Mouse (Mus musculus) G1E-ER4 (cell line): ENCODE measurements around the gene Brd3. TPM values are rescaled to one million over a fixed set of nuclear protein-coding genes. Genes with fewer than 3 reads are reported as not detected.

Source experiments
- GATA1 ChIP-seq: IDR thresholded peaks from one replicate; pipeline ENCODE4 v1.8.0; 2012; ENCODE audit warnings: low read length, inconsistent platforms
- polyA plus RNA-seq: library from polyadenylated mRNA; stranded (reverse); fragments of >175 nt; gene quantifications from 2 replicates; pipeline ENCODE4 v1.2.3, GENCODE M21; 2012

Brd3 gene
- polyA plus RNA-seq, 1 experiment = 101 TPM

DNA sequence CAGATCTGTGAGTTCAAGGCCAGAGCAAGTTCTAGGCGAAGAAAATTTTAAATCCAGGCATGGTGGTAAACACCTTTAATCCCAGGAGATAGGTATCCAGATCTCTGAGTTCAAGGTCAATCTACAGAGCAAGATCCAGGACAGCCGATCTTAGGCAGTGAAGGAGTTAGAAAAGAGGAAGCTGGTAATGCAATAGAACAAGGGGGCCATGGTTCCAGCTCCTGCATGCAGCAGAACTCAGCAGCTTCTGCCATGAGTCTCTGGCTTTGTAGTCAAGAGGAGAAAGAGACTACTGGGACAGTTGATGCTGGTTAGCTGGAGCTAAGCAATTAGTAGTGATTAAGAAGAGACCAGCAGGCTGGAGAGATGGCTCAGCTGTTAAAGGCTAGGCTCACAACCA, 105.9 kb downstream of the Brd3 start:
- TF ChIP-seq GATA1 = no peak

DNA sequence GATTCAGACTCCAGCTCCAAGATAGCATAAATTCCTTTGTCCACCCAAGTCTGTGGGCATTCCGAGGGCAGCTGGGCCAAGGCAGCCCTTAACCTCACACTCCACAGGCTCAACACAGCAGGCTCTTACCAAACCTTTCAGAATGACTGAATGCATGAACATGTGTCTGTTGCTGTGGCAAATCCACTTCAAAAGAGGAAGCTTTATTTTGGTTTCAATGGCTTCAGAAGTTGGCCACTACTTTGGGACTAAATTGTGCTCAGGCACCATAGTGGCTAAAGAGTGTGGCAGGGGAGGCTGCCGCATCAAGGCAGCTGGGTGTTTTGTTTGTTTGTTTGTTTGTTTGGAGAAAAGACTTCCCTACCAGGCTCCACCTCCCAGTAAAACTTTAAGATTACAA, 107.4 kb downstream of the Brd3 start:
- no peak for TF ChIP-seq GATA1

DNA sequence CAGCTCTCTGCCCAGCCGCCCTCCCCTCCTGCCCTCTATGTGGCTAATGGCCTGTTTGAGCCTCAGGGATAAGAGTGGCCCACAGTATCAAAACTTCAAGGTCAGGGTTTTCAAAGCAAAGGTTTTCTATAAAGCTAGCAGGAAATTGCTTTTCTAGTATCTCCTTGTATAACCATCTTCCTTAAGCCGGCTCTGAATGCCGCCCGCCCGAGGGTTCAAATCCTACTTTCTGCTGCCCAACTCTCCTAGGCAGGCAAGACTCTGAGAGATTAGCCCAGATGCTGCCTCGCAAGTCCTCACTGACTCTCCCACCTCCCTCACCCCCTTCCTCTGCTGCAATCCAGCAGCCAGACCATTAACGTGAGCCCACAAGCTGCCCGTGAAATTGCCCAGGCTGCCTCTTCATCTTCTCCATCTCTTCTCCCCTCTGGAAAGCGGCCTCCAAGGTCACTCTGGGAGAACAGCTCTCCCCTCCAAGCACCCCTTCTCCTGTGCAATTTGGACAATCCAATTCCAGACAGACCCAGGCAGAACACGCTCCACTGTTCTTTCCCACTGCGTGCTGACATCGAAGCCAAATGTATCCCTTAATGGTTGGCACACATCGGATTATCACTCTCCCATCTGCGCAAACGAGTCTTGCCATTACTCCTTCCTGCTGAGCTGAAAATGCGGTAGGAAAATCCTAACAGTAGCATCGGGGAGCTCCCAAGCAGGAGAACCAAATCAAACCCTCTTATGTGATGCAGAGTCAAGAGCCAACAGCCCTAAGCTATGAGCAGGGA, 110.6 kb downstream of the Brd3 start:
- TF ChIP-seq GATA1 = no peak

Other genes starting within 250 kb of the Brd3 start
- 3.8 and 4.5 TPM in 2 replicates for gene Vav2, start 80.6 kb downstream of the Brd3 start, polyA plus RNA-seq
- 1.9 and 2.1 TPM in 2 replicates for gene Brd3os, start 65.3 kb downstream of the Brd3 start, polyA plus RNA-seq
- 136 and 168 TPM in 2 replicates for gene Wdr5, start 7.5 kb upstream of the Brd3 start, polyA plus RNA-seq
- gene Rxra, start 168.8 kb upstream of the Brd3 start, polyA plus RNA-seq = 0.16 and 0.28 TPM in 2 replicates